Mouse (Mus musculus) adrenal gland (tissue): ENCODE results near the gene Hsd17b1.
"Not testable (repeated sequence)": the region's sequence is repeated elsewhere in the genome, so short reads cannot be mapped to it uniquely, and the experiment has no call there.

Experiments
- intact Hi-C: fragments of 180-260 bp; cut with DNase I; formaldehyde crosslinking; loops from one replicate; pipeline ENCODE4 v1.15.1; 2025
- microRNA-seq, 2 experiments: library from miRNA; unstranded; fragments of <30 nt; microRNA quantifications; one replicate each; pipeline ENCODE4; 2019

Gene Hsd17b1

DNA sequence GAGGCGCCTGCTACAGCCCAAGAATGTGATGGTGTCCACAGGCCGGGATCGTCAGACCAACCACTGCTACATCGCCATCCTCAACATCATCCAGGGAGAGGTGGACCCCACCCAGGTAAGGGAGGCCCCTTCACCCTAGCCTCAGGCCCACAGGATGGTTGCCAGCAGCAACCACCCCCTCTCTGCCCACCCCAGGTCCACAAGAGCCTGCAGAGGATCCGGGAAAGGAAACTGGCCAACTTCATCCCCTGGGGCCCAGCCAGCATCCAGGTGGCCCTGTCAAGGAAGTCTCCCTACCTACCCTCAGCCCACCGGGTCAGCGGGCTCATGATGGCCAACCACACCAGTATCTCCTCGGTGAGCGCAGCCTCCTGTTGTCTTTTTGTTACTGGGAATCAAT lies 46.8 kb downstream of the Hsd17b1 start:
- intact Hi-C loops = not testable (repeated sequence)

DNA sequence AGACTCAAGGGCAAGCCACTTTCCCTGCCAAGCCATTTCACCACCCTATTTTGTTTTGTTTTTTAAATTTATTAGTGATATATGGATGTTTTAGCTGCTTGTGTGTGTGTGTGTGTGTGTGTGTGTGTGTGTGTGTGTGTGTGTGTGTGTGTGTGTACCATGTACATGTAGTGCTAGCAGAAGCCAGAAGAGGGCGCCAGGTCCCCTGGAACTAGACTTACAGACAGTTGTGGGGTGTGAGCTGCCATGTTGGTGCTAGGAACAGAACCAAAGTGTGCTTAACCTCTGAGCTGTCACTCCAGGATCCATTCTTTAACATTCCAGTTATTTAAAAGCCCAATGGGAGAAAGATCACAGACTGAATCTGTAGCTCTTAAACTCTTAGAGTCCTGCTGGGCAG lies 48.9 kb downstream of the Hsd17b1 start:
- intact Hi-C loops = no loop called here

DNA sequence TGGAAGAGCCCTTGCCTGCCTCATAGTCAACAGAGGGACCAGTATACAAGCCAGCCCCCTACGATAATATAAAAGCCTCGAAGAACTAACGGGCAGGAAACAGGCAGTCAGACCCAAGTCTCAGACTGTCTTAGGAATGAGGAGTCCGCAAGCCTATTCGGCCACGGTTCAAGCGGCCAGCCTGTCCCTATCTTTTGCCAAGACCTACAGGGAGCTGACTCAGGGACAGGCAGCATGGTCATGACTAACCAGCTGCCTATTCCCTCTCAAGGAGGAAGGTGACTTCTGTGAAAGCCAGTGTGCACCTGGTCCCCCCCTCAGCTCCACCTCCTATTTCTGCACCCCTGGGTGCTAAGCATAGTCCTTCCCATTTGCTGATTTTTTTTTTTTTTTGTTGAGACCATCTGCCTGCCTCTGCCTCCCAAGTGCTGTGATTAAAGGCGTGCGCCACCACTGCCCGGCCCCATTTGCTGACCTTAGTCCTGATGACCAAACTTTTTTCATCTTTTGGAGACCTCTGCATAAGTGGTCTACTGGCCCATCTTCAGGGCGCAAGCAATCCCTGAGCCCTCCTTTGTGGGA lies 50.9 kb downstream of the Hsd17b1 start:
- intact Hi-C loops = no loop called here

Small RNA genes within 50 kb of the gene (microRNA-seq; reads per million reads assigned to microRNA genes)
- 1.3 to 1.4 reads per million in 2 experiments for gene Mir6928
